11 mouse cellular contexts compared by ENCODE assay signal in the genomic region with DNA sequence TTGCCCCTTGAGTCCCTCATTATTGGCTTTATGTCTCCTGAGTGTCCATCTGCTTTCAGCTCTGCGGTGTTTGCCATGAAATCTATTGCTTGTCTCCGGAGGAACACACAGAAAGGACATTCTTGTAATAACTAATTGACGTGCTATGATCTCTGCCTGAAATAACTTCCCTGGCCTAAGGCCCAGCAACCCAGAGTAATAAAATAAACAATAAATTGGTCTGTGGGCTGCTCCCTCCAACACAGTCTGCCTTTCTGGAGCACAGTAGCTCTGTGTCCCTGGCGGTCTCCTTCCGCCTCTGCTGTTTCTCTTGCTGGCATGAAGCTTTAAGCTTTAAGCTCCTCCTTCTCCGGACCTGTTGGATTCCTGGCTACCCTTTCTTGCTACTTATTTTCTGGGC. TPM values are rescaled to one million over a fixed set of nuclear protein-coding genes. Genes with fewer than 3 reads are reported as not detected.
DNase-seq lines count a peak whose midpoint lies in the region; ATAC-seq and TF ChIP-seq lines count a peak whose summit lies in the region.
"Had no signal": no experiment of that assay in that cellular context is flagged by ENCODE, and none has a peak within 500 bp of the region (broad histone marks: within the 10 kb centered on the region; RNA-seq: fewer than 3 reads in every experiment).

No protein-coding gene starts in this region.

- no peaks in the 10 kb centered on the region for H3K36me3 ChIP-seq in limb, embryonic 15.5 days
- no peaks in the 10 kb centered on the region for H3K36me3 ChIP-seq in stomach, embryonic 16.5 days (ENCODE audit: control insufficient read depth, insufficient read depth, low read length)
- H3K36me3 ChIP-seq: G1E had no signal

- WGBS in lung, adult 2 months = 30% methylated on average over 6 of the region's 6 CpGs
- 35% methylated on average over 6 of the region's 6 CpGs for WGBS in limb, embryonic 15.5 days
- WGBS in stomach, embryonic 16.5 days = 36% methylated on average over 6 of the region's 6 CpGs

- H3K27me3 ChIP-seq in limb, embryonic 15.5 days = 0 out of 2 replicates have a peak, but pooled peaks cover 2% of the 10 kb centered on the region
- H3K27me3 ChIP-seq in stomach, embryonic 16.5 days (ENCODE audit: control insufficient read depth, insufficient read depth, low read length) = no peaks in the 10 kb centered on the region

- peak; percentile 35; the same call in 1 of the 2 replicates for ATAC-seq in limb, embryonic 15.5 days (ENCODE audit: insufficient number of reproducible peaks, low FRiP score, low TSS enrichment, low read depth)
- no peak for ATAC-seq in stomach, embryonic 16.5 days (ENCODE audit: insufficient read depth, low FRiP score)

- H3K4me3 ChIP-seq in lung, adult 2 months (replicated peaks; ENCODE audit: extremely low read depth, low read depth, low read length) = no peak overlapping the region
- no peak overlapping the region for H3K4me3 ChIP-seq in limb, embryonic 15.5 days
- H3K4me3 ChIP-seq in stomach, embryonic 16.5 days (replicated peaks; ENCODE audit: low read length) = no peak overlapping the region
- H3K4me3 ChIP-seq: erythroblast, embryonic 14.5 days had no signal

- H3K4me2 ChIP-seq in limb, embryonic 15.5 days = no peak overlapping the region
- peak overlapping the region; percentile 17; the same call in 1 of the 2 replicates for H3K4me2 ChIP-seq in stomach, embryonic 16.5 days (ENCODE audit: low read depth, low read length)

- peaks cover 6% of the 10 kb centered on the region for H3K4me1 ChIP-seq in lung, adult 2 months (ENCODE audit: control insufficient read depth, insufficient read depth, low read length)
- H3K4me1 ChIP-seq in limb, embryonic 15.5 days = peaks cover 25% of the 10 kb centered on the region
- peaks cover 4% of the 10 kb centered on the region for H3K4me1 ChIP-seq in stomach, embryonic 16.5 days (ENCODE audit: control insufficient read depth, insufficient read depth, low read length)

- TF ChIP-seq CTCF in lung, adult 2 months (IDR thresholded peaks at IDR 0.05; ENCODE audit: insufficient read depth, low read length) = no peak

- no peaks in the 10 kb centered on the region for H3K9me3 ChIP-seq in limb, embryonic 15.5 days
- no peaks in the 10 kb centered on the region for H3K9me3 ChIP-seq in stomach, embryonic 16.5 days (replicated peaks; ENCODE audit: control insufficient read depth, low read length)

- peak overlapping the region; percentile 47; the same call in 1 of the 2 replicates for H3K27ac ChIP-seq in limb, embryonic 15.5 days
- H3K27ac ChIP-seq in stomach, embryonic 16.5 days (ENCODE audit: low read length) = peak overlapping the region; percentile 21; the same call in 1 of the 2 replicates
- H3K27ac ChIP-seq: liver, embryonic 14.5 days had no signal

- H3K9ac ChIP-seq in limb, embryonic 15.5 days = no peak overlapping the region
- H3K9ac ChIP-seq in stomach, embryonic 16.5 days (ENCODE audit: low read length) = no peak overlapping the region
- H3K9ac ChIP-seq: liver, embryonic 14.5 days had no signal

- no peak for TF ChIP-seq POLR2A in lung, adult 2 months (IDR thresholded peaks at IDR 0.05; ENCODE audit: borderline replicate concordance, extremely low read depth, low read depth, low read length)

- DNase-seq in lung, adult 18-20 months = peak; percentile 14 to 30
- DNase-seq in lung, adult 2 months = no peak
- peak; percentile 74 for DNase-seq in kidney, adult 9 months
- no peak for DNase-seq in frontal cortex, postnatal 36 days (ENCODE audit: low spot score in 2 of 2)
- no peak for DNase-seq in thymus, postnatal 25 days
- no peak for DNase-seq in cerebellum, adult 8-10 months

RNA-seq across cellular contexts. Expression of a gene that starts 4.5 kb away (rescaled TPM):
- 11.3 and 12.7 TPM in 2 replicates for polyA plus RNA-seq in lung, adult 2 months (2012; rRNA removed)
- 3.1 and 3.5 TPM in 2 replicates for polyA plus RNA-seq in limb, embryonic 15.5 days (2015; fragmentation: Nextera tagmentation; extraction: Ambion mirVana)
- 4.7 and 5.3 TPM in 2 replicates for polyA plus RNA-seq in stomach, embryonic 16.5 days (2015; fragmentation: Nextera tagmentation; extraction: Ambion mirVana)

Comparison
In these comparisons a context has a peak if more than half of its experiments do, and no peak if none do; other contexts are left out.
1. DNase-seq: peak in lung, adult 18-20 months (2 of 2) and kidney, adult 9 months (single experiment); none in lung, adult 2 months (single experiment), frontal cortex, postnatal 36 days (0 of 2), thymus, postnatal 25 days (single experiment) and cerebellum, adult 8-10 months (single experiment).